Mouse (Mus musculus): ENCODE measurements at regions not wholly inside any gene's neighbourhood (a gene's known extent, or its start where the extent isn't known, plus 50 kb on each side); places are given as distances from the start of the nearest gene placed in this dataset.
A peak's percentile ranks its signal among the peaks of the same experiment; 100 is the strongest.

DNA sequence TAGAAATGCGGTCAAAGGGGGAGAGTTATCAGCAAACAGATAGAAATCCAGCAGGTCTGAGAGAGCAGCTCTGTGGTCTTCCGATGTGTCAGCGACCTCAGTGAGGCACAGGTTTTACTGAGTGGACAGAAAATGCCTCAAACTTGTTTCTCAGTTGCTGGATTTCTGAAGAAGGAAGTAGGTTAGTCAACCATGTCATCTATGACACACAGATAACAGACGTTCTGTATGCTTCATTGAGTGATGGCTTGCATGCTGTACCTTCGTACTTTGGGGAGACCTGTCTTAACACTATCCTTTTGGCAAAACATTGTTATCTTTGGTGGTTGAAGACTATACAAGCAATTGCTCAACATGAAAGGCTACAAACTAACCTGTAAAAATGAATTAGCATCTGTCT lies 59.3 kb upstream of the Rgs1 start:
- Histone ChIP-seq H3K9me3 (replicated peaks; ENCODE audit: insufficient read depth, low read length) (no peaks in the 10 kb centered on the region), H3K27me3 (ENCODE audit: control insufficient read depth in 1 of 2, insufficient read depth in 2 of 2, low read length in 2 of 2) (no peaks in the 10 kb centered on the region), H3K4me3 (ENCODE audit: control insufficient read depth in 1 of 2, insufficient read depth in 1 of 2, low read depth in 2 of 2, low read length in 2 of 2) (peak overlapping the region in 1 of 2 experiments; percentile 29; a peak in 2 of 4 replicates), H3K79me2 (ENCODE audit: control insufficient read depth, insufficient read depth, low read length, poor library complexity) (no peaks in the 10 kb centered on the region), H3K9ac (ENCODE audit: control insufficient read depth, low read depth, low read length, poor library complexity, severe bottlenecking) (peak overlapping the region; percentile 37; the same call in 1 of the 2 replicates), H3K4me1 (ENCODE audit: control insufficient read depth in 1 of 2, insufficient read depth in 2 of 2, low read length in 2 of 2) (peaks cover 16 to 31% of the 10 kb centered on the region in 2 experiments), H3K36me3 (ENCODE audit: control insufficient read depth in 1 of 2, insufficient read depth in 2 of 2, low read length in 2 of 2) (peaks cover 0 to 49% of the 10 kb centered on the region in 2 experiments; a peak in 2 of 4 replicates), H3K27ac (ENCODE audit: control insufficient read depth, low read depth, low read length) (peak overlapping the region; percentile 84)
- TF ChIP-seq HCFC1 (IDR thresholded peaks at IDR 0.05; ENCODE audit: low read depth, low read length) (0 out of 2 replicates have a peak, but pooled peaks have one; percentile 19), GATA1 (IDR thresholded peaks at IDR 0.05; ENCODE audit: low read depth, low read length) (peak; percentile 88), TCF12 (IDR thresholded peaks at IDR 0.05; ENCODE audit: low read depth, low read length) (peak; percentile 24; the same call in 1 of the 2 replicates), KAT2A (conservative IDR thresholded peaks at IDR 0.05; ENCODE audit: low read depth, low read length) (no peak), ELF1 (IDR thresholded peaks at IDR 0.05; ENCODE audit: low read depth, low read length) (peak; percentile 49; the same call in 1 of the 2 replicates), MYC (IDR thresholded peaks at IDR 0.05; ENCODE audit: low read depth, low read length) (0 out of 2 replicates have a peak, but pooled peaks have one; percentile 45), BHLHE40 (IDR thresholded peaks at IDR 0.05; ENCODE audit: borderline replicate concordance, low read depth, low read length) (peak; percentile 38; the same call in 1 of the 2 replicates), EP300 (IDR thresholded peaks at IDR 0.05; ENCODE audit: low read depth in 1 of 2, low read length in 2 of 2) (peak; percentile 40 to 66; a peak in 3 of 4 replicates), CTCF (IDR thresholded peaks at IDR 0.05 in 2 of 3, conservative IDR thresholded peaks at IDR 0.05 in 1 of 3; ENCODE audit: control insufficient read depth in 1 of 3, insufficient read depth in 1 of 3, low read depth in 2 of 3, low read length in 3 of 3, poor library complexity in 1 of 3, severe bottlenecking in 1 of 3) (no peak), RCOR1 (IDR thresholded peaks at IDR 0.05; ENCODE audit: low read depth, low read length) (no peak), E2F4 (IDR thresholded peaks at IDR 0.05; ENCODE audit: borderline replicate concordance, low read depth, low read length) (0 out of 2 replicates have a peak, but pooled peaks have one; percentile 33), MAFK (IDR thresholded peaks at IDR 0.05; ENCODE audit: borderline replicate concordance, low read depth, low read length) (0 out of 2 replicates have a peak, but pooled peaks have one; percentile 39), ETS1 (IDR thresholded peaks at IDR 0.05; ENCODE audit: low read depth, low read length) (peak; percentile 77), NELFE (IDR thresholded peaks at IDR 0.05; ENCODE audit: low read depth, low read length) (peak; percentile 31), ZKSCAN1 (IDR thresholded peaks at IDR 0.05; ENCODE audit: low read depth, low read length) (no peak)
- peak; percentile 79 for DNase-seq (ENCODE audit: low read depth, low spot score)

DNA sequence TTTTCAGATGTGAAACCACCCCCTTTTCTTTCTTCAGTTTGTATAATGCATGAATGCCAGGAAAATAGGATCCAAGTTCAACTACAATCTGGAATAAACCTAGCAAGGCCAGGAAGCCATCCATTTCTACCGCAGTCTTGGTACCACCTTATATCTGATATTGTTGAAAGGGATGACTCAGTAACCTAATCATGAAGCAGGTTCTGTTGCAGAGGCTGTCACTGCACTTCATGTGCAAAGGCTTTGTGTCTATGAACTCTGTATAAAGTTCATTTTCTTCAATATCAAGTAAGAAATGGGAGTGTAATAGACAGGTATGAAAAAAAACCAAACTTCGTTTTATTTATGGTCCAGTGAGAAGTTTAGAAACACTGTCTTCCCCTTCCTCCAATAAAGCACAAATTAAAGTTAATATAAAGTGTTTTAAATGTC lies 58.8 kb upstream of the Rgs1 start:
- Histone ChIP-seq H3K9ac (ENCODE audit: control insufficient read depth, low read depth, low read length, poor library complexity, severe bottlenecking) (peak overlapping the region; percentile 37), H3K36me3 (ENCODE audit: control insufficient read depth in 1 of 2, insufficient read depth in 2 of 2, low read length in 2 of 2) (peaks cover 0 to 47% of the 10 kb centered on the region in 2 experiments; a peak in 2 of 4 replicates), H3K27ac (ENCODE audit: control insufficient read depth, low read depth, low read length) (peak overlapping the region; percentile 84), H3K4me1 (ENCODE audit: control insufficient read depth in 1 of 2, insufficient read depth in 2 of 2, low read length in 2 of 2) (peaks cover 16 to 29% of the 10 kb centered on the region in 2 experiments), H3K9me3 (replicated peaks; ENCODE audit: insufficient read depth, low read length) (no peaks in the 10 kb centered on the region), H3K79me2 (ENCODE audit: control insufficient read depth, insufficient read depth, low read length, poor library complexity) (no peaks in the 10 kb centered on the region), H3K27me3 (ENCODE audit: control insufficient read depth in 1 of 2, insufficient read depth in 2 of 2, low read length in 2 of 2) (no peaks in the 10 kb centered on the region), H3K4me3 (ENCODE audit: control insufficient read depth in 1 of 2, insufficient read depth in 1 of 2, low read depth in 2 of 2, low read length in 2 of 2) (peak overlapping the region in 1 of 2 experiments; percentile 29; a peak in 3 of 4 replicates)
- DNase-seq (ENCODE audit: low read depth, low spot score), result peak; percentile 69
- TF ChIP-seq ETS1 (IDR thresholded peaks at IDR 0.05; ENCODE audit: low read depth, low read length) (0 out of 2 replicates have a peak, but pooled peaks have one; percentile 9), JUND (IDR thresholded peaks at IDR 0.05; ENCODE audit: low read depth, low read length) (peak; percentile 28; the same call in 1 of the 2 replicates), NELFE (IDR thresholded peaks at IDR 0.05; ENCODE audit: low read depth, low read length) (peak; percentile 37; the same call in 1 of the 2 replicates), MEF2A (IDR thresholded peaks at IDR 0.05; ENCODE audit: extremely low read depth, insufficient replicate concordance, low read depth, low read length, poor library complexity, severe bottlenecking) (no peak), EP300 (IDR thresholded peaks at IDR 0.05; ENCODE audit: low read depth in 1 of 2, low read length in 2 of 2) (peak in 1 of 2 experiments; percentile 39; a peak in 1 of 4 replicates), GATA1 (IDR thresholded peaks at IDR 0.05; ENCODE audit: low read depth, low read length) (peak; percentile 10; the same call in 1 of the 2 replicates), CHD1 (IDR thresholded peaks at IDR 0.05; ENCODE audit: low read depth, low read length) (peak; percentile 61; the same call in 1 of the 2 replicates), E2F4 (IDR thresholded peaks at IDR 0.05; ENCODE audit: borderline replicate concordance, low read depth, low read length) (no peak), RAD21 (IDR thresholded peaks at IDR 0.05; ENCODE audit: low read depth, low read length) (no peak), USF1 (IDR thresholded peaks at IDR 0.05; ENCODE audit: low read depth, low read length) (no peak), RCOR1 (IDR thresholded peaks at IDR 0.05; ENCODE audit: low read depth, low read length) (0 out of 2 replicates have a peak, but pooled peaks have one; percentile 4)

Data from MEL (cell line).